Mouse (Mus musculus) thymus, adult 2 months (tissue): ENCODE results near the gene Itpr2.

ENCODE experiments used
- CTCF ChIP-seq: fragments of 200-500 bp; IDR thresholded peaks from 2 replicates; pipeline ENCODE4 v1.5.1; 2012; ENCODE audit warnings: mild to moderate bottlenecking, control low read depth, low read length, moderate library complexity, borderline replicate concordance; ENCODE audit not compliant: control insufficient read depth, poor library complexity, insufficient read depth; ENCODE audit errors: extremely low read depth
- POLR2A ChIP-seq: fragments of 200-500 bp; IDR thresholded peaks from 2 replicates; pipeline ENCODE4 v1.6.1; 2012; ENCODE audit warnings: mild to moderate bottlenecking, low read length, control low read depth, moderate library complexity; ENCODE audit not compliant: control insufficient read depth, poor library complexity, insufficient read depth; ENCODE audit errors: extremely low read depth

DNA sequence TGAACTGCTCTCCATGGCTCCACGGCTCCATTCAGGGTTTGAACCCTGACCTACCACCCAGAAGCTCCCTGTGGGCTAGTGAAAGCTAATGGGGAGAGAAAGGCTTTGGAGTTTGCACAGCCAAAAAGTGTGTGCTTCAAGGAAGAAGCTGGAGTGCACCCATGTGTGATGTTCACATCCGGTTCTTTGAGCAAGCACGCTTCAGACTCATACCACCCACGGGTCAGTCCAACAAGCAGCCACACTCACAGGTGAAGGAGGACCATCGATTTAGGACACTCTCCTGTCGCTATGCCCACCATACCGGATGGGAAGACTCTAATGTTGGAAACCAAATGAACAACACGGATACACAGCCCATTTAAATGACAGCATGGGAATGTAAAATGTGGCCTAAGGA, 9.5 kb upstream of the Itpr2 start:
- TF ChIP-seq POLR2A (no peak), CTCF (no peak)
